Mouse (Mus musculus) embryonic facial prominence, embryonic 14.5 days (tissue): ENCODE data around the gene Akr1c13. TPM values are rescaled to one million over a fixed set of nuclear protein-coding genes. Genes with fewer than 3 reads are reported as not detected.
"Not testable (repeated sequence)": the region's sequence is repeated elsewhere in the genome, so short reads cannot be mapped to it uniquely, and the experiment has no call there.

Experiments used
- ATAC-seq: fragments of 200-750 bp; cut with Nextera tagmentation; 2 replicates; pipeline ENCODE4 v1.8.0; 2017; ENCODE audit warnings: low read depth, moderate number of reproducible peaks, moderate TSS enrichment
- DNase-seq: peaks from one replicate; pipeline ENCODE4 v3.0.0-alpha.2; 2015; ENCODE audit warnings: low spot score
- H3K27ac ChIP-seq: fragments of 300-500 bp; sonication (generic); replicated peaks from 2 replicates; pipeline ENCODE4 v1.5.1; 2014; ENCODE audit warnings: low read depth, mild to moderate bottlenecking, low read length, moderate library complexity
- H3K27me3 ChIP-seq: fragments of 300-500 bp; sonication (generic); replicated peaks from 2 replicates; pipeline ENCODE4 v1.6.1; 2014; ENCODE audit warnings: low read length; ENCODE audit not compliant: control insufficient read depth, insufficient read depth
- H3K36me3 ChIP-seq: fragments of 300-500 bp; sonication (generic); 2 replicates; pipeline ENCODE4 v1.6.1; 2014; ENCODE audit warnings: low read length, mixed read lengths; ENCODE audit not compliant: control insufficient read depth, insufficient read depth
- H3K4me1 ChIP-seq: fragments of 300-500 bp; sonication (generic); 2 replicates; pipeline ENCODE4 v1.6.1; 2014; ENCODE audit warnings: antibody characterized with exemption, low read length; ENCODE audit not compliant: control insufficient read depth, insufficient read depth
- H3K4me2 ChIP-seq: fragments of 300-500 bp; sonication (generic); 2 replicates; pipeline ENCODE4 v1.6.1; 2014; ENCODE audit warnings: low read depth, mild to moderate bottlenecking, low read length, moderate library complexity, mixed read lengths
- H3K4me3 ChIP-seq: fragments of 300-500 bp; sonication (generic); 2 replicates; pipeline ENCODE4 v1.5.1; 2014; ENCODE audit warnings: low read depth, mild to moderate bottlenecking, low read length
- H3K9ac ChIP-seq: fragments of 300-500 bp; sonication (generic); 2 replicates; pipeline ENCODE4 v1.6.1; 2014; ENCODE audit warnings: low read depth, mild to moderate bottlenecking, low read length, moderate library complexity, mixed read lengths
- H3K9me3 ChIP-seq: fragments of 300-500 bp; sonication (generic); 2 replicates; pipeline ENCODE4 v1.6.1; 2016; ENCODE audit warnings: low read length; ENCODE audit not compliant: control insufficient read depth
- WGBS: fragments of 180-500 bp; shearing (Covaris S2); extraction: QIAGEN DNeasy Blood & Tissue Kit; methylation state at CpG from one replicate; pipeline ENCODE4 v1.1.7; 2014; 5-methylcytosine and 5-hydroxymethylcytosine counted together
- polyA plus RNA-seq: library from polyadenylated mRNA; unstranded; fragments of >200 nt; fragmentation: Nextera tagmentation; extraction: Ambion mirVana; gene quantifications from 2 replicates; pipeline ENCODE4 v1.2.1, GENCODE M21; 2014

The Akr1c13 gene
- polyA plus RNA-seq, 1 experiment from 2014 or later, result 2.0 TPM

DNA sequence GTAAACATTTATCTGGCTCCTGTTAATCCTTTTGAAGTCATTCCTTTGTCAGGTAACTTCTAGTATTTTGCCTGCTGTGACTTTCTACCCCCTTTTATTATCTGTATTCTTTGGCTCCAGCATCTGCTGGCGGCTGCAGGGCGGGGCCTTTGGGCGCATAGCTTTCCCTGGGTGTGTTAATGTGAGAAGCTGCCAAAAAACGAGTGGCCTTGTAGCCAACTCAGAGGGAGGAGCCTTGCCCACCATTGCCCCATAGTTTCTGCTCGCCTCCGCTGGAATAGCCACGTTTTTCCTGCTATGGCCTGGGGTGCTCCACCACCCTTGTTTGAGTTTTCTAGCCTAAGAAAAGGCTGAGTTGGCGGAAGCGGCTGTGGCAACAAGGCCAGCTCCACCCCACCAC lies 7.8 kb upstream of the Akr1c13 start:
- Histone ChIP-seq H3K9me3 (no peaks in the 10 kb centered on the region), H3K9ac (no peak overlapping the region), H3K27me3 (no peaks in the 10 kb centered on the region), H3K27ac (no peak overlapping the region), H3K36me3 (no peaks in the 10 kb centered on the region), H3K4me3 (no peak overlapping the region), H3K4me2 (no peak overlapping the region), H3K4me1 (no peaks in the 10 kb centered on the region)
- 65% methylated on average over 9 of the region's 9 CpGs for WGBS
- ATAC-seq (no peak), DNase-seq (peak; percentile 26)

DNA sequence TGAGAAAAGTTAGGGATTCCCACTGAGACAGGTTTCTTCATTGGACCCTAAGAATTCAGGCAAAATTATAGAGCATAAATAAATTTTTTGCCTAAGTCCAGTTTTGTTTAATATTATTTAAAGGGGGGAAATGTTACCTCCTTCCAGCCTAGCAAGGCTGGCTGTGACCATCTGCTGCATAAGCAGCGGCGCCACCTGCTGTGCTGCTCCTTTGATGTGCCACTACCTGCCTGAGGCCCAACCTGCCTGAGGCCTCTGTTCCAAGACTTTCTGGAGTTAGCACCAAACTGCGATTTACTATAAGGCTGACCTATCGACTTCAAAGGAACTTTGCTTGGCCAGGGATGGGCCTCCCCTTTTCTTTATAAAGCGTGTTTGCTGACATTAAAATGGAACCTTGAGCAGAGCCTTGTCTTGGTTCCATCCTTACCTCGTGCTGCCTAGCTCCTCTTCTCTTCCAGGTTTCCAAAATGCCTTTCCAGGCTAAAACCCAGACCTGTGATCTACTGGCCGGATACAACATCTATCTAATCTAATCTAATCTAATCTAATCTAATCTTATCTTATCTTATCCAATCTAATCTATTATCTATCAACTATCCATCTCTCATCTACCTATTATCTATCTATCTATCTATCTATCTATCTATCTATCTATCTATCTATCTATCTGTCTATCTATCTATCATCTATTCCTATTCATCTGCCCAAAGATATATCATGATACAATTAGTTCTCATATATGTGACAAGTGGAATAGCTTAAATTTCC lies 4.1 kb upstream of the Akr1c13 start:
- H3K9ac ChIP-seq, H3K36me3 ChIP-seq, H3K9me3 ChIP-seq, H3K4me2 ChIP-seq, H3K27ac ChIP-seq, ATAC-seq, H3K4me1 ChIP-seq, H3K4me3 ChIP-seq, H3K27me3 ChIP-seq: not testable (repeated sequence)
- WGBS, result 79% methylated on average over 7 of the region's 7 CpGs
- DNase-seq, result peak; percentile 3

DNA sequence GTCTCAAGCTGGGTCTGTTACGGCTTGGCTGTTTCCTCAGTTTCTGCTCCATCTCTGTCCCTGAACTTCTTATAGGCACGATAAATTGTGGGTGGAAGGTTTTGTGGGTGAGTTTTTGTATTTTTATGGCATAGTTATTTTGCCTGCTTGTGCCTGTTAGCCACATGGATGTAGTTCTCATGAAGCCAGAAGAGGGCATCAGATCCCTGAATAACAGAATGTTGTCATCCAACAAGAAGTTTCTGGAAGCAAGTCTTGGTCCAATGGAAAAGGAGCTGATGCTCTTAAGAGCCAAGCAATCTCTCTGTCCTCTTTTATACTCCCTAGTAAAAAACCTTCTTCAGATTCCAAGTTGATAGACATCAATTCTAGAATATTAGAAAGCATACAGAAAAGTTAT lies 2.8 kb upstream of the Akr1c13 start:
- peak; percentile 17 for DNase-seq
- WGBS, result 75% methylated on average over 2 of the region's 2 CpGs
- H3K9me3 ChIP-seq, result no peaks in the 10 kb centered on the region
- H3K4me3 ChIP-seq, result no peak overlapping the region
- H3K4me2 ChIP-seq, result no peak overlapping the region
- H3K27ac ChIP-seq, result no peak overlapping the region
- H3K4me1 ChIP-seq, result no peaks in the 10 kb centered on the region
- H3K36me3 ChIP-seq, result no peaks in the 10 kb centered on the region
- no peaks in the 10 kb centered on the region for H3K27me3 ChIP-seq
- ATAC-seq, result no peak
- H3K9ac ChIP-seq, result no peak overlapping the region

DNA sequence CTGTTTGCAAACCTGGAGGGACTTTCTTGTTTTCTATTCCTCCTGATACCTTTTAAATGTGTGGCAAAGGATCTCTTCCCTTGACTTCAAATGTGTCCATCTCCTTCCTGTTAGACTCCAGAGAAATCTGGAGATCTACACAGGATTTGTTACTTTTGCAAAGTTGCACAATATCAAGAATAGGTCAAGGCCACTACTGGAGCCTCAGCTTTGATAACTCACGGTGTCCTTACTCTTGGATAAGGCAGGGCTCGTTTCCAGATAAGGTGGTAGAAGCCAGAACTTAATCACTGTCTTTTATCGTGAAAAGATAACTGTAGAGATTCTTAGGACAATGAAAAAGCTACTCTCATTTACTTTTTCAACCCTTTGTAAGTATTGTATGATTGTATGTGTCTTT lies 1.6 kb downstream of the Akr1c13 start:
- Histone ChIP-seq H3K9ac (no peak overlapping the region), H3K4me1 (no peaks in the 10 kb centered on the region), H3K4me3 (no peak overlapping the region), H3K36me3 (no peaks in the 10 kb centered on the region), H3K27me3 (no peaks in the 10 kb centered on the region), H3K4me2 (no peak overlapping the region), H3K9me3 (no peaks in the 10 kb centered on the region), H3K27ac (no peak overlapping the region)
- no peak for ATAC-seq
- DNase-seq, result no peak
- 83% methylated on average over 3 of the region's 3 CpGs for WGBS

DNA sequence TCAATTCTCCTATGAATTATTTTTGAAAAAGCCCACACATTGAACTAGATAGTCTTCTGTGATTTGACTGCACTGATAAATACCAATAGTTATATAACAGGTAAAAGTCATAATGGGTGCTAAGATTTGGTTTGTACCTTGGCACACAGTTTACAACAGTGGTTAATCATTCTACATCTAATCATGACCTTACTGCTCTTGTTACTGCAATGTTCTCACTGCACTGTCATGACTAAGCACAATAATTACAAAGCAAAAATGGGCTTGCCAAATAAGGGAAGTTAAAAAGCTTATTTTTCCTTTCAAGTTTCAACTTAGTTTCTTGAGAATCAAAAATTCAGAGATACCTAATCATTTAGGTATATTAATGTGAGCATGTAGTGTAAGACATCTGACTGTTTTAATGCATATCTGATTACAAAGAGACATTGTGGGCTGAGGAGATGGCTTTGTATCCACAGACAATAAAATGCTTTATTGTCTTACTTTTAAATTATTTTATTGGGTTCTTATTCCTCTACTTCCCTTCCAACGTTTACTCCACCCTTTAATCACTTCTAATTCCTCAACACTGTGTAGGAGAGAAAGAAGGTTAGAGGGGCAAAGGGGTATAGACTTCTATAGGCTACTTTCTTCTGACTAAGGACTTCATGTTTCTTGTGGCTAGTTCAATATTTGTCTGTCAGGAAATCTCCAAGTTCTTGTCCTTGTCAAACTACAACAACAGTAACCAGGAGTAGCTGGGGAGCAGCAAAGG lies 15.4 kb downstream of the Akr1c13 start:
- ATAC-seq (no peak), DNase-seq (no peak)
- Histone ChIP-seq H3K9ac (no peak overlapping the region), H3K9me3 (no peaks in the 10 kb centered on the region), H3K4me2 (no peak overlapping the region), H3K36me3 (no peaks in the 10 kb centered on the region), H3K27ac (no peak overlapping the region), H3K27me3 (no peaks in the 10 kb centered on the region), H3K4me1 (no peaks in the 10 kb centered on the region), H3K4me3 (no peak overlapping the region)
- WGBS, result 40% methylated on average over 1 of the region's 1 CpGs

DNA sequence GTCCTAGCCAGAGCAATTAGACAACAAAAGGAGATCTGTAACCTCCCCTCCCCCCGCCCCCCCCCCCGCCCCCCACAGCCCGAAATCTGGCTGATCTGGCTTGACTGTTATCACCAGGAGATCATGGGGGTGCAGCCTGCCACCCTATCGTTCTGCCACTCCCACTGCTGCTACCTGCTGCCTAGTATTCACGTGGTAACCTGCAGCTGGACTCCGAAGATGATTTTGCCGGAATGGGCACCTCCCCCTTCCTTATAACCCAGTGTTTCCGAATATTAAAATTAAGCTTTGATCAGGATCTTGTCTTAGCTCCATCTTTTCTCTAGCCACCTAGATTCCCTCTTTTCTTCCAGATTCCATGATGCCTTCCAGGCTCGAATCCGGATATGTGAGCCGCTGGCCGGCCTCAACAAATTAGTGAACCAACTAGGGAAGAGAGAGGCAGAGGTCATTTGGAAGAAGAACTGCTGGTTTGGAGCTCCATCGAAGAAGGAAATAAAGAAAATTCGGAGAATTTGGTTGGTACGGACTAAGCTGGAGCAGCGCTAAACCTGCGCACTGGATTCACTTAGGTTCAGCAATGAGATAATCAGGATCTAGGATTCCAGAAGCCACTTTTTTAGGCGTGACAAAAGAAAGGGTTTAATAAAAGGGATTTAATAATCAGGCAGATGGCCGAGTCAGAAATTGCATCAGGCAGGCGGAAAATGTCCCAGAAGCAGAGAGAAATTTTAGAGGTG lies 20.8 kb downstream of the Akr1c13 start:
- H3K27me3 ChIP-seq, result no peaks in the 10 kb centered on the region
- no peak overlapping the region for H3K9ac ChIP-seq
- no peak overlapping the region for H3K4me3 ChIP-seq
- DNase-seq (no peak), ATAC-seq (no peak)
- H3K36me3 ChIP-seq, result no peaks in the 10 kb centered on the region
- H3K27ac ChIP-seq, result no peak overlapping the region
- H3K9me3 ChIP-seq, result no peaks in the 10 kb centered on the region
- no peak overlapping the region for H3K4me2 ChIP-seq
- no peaks in the 10 kb centered on the region for H3K4me1 ChIP-seq
- WGBS, result 69% methylated on average over 17 of the region's 20 CpGs

DNA sequence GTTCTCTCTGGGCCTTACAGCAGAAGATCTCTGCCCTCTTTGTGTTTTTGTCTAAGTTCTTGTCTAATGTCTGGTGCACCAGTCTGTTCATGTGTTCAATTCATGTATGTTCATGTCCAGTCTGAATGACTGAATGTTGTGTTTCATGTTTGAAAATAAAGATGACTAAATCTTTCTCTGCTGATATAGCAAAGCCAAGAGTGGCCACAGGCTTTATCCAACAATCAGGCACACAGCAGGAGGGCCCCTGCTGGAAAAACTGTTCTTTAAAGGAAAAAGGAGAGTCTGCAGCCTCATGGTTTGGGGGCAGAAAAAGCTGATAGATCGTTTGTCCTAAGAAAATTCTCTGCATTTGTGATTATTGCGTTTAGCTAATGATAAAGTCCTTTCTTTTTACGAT lies 21.4 kb downstream of the Akr1c13 start:
- Histone ChIP-seq H3K9me3 (no peaks in the 10 kb centered on the region), H3K4me1 (no peaks in the 10 kb centered on the region), H3K27me3 (no peaks in the 10 kb centered on the region), H3K4me2 (no peak overlapping the region), H3K27ac (no peak overlapping the region), H3K4me3 (no peak overlapping the region), H3K9ac (no peak overlapping the region), H3K36me3 (no peaks in the 10 kb centered on the region)
- DNase-seq (no peak), ATAC-seq (no peak)
- 70% methylated on average over 3 of the region's 3 CpGs for WGBS

DNA sequence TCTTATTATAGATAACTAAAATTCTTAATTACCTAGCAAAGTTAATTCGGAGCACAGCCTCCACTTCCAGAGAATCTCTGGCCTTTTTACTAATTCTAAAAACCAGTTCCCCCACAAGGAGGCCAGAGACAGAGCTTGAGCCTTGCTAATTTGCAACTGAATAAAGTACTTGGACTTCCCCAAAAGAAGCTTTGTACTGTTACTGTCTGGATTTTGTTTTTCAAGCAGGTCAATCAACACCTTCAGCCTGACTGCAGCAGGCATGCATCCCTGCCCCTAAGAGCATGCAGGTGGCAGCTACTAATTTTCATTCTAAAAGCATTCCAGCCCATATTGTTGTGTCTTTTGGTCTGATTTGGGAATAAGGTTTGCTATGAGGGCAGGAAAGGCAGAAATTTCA lies 24.5 kb downstream of the Akr1c13 start:
- not testable (repeated sequence) for DNase-seq, H3K27me3 ChIP-seq, H3K4me2 ChIP-seq, H3K4me1 ChIP-seq, H3K9ac ChIP-seq, H3K27ac ChIP-seq, H3K4me3 ChIP-seq, H3K9me3 ChIP-seq, H3K36me3 ChIP-seq, ATAC-seq
- 80% methylated on average over 1 of the region's 1 CpGs for WGBS
